18 mouse cellular contexts compared by ENCODE assay signal in genomic region chr2:146309413-146309812, GRCm38 (mm10).
DNase-seq lines count a peak whose midpoint lies in the region; ATAC-seq and TF ChIP-seq lines count a peak whose summit lies in the region.
"Had no signal": no experiment of that assay in that cellular context is flagged by ENCODE, and none has a peak within 500 bp of the region (broad histone marks: within the 10 kb centered on the region; RNA-seq: fewer than 3 reads in every experiment).

No protein-coding gene starts in this region.

- no peak for DNase-seq in lung, embryonic 14.5 days
- no peak for DNase-seq in lung, postnatal 36 days
- peak; percentile 85 for DNase-seq in brain, embryonic 14.5 days (ENCODE audit: low read depth)
- peak; percentile 42 to 46 for DNase-seq in layer of hippocampus, postnatal 36 days
- DNase-seq in left cerebral cortex, postnatal 4 days: no peak
- DNase-seq in gastrocnemius, postnatal 25 days: no peak
- no peak for DNase-seq in right cerebral cortex, postnatal 14 days
- DNase-seq: adrenal gland, adult 8-10 months; cerebellum, adult 9-10 months; embryo, embryonic 11 days; kidney, adult 2 months; kidney, postnatal 4 days; liver, postnatal 0 days; thymus, postnatal 36 days had no signal

- peak; percentile 9; the same call in 1 of the 2 replicates for ATAC-seq in lung, embryonic 14.5 days (ENCODE audit: insufficient read depth)
- peak; percentile 84 for ATAC-seq in forebrain, embryonic 16.5 days
- ATAC-seq: liver, postnatal 0 days had no signal

- no peak overlapping the region for H3K4me3 ChIP-seq in lung, embryonic 14.5 days (ENCODE audit: low read depth, low read length)
- no peak overlapping the region for H3K4me3 ChIP-seq in forebrain, embryonic 16.5 days (replicated peaks; ENCODE audit: low read length)
- H3K4me3 ChIP-seq: limb, embryonic 15.5 days; myocyte had no signal

- no peak overlapping the region for H3K27ac ChIP-seq in lung, embryonic 14.5 days (ENCODE audit: low read depth)
- peak overlapping the region; percentile 71 for H3K27ac ChIP-seq in forebrain, embryonic 16.5 days (ENCODE audit: low read length)
- H3K27ac ChIP-seq: limb, embryonic 15.5 days had no signal

- H3K4me2 ChIP-seq in lung, embryonic 14.5 days: no peak overlapping the region
- H3K4me2 ChIP-seq in forebrain, embryonic 16.5 days (ENCODE audit: low read length): no peak overlapping the region
- H3K4me2 ChIP-seq: limb, embryonic 15.5 days had no signal

- peaks cover 3% of the 10 kb centered on the region; the same call in 1 of the 2 replicates for H3K4me1 ChIP-seq in lung, embryonic 14.5 days (ENCODE audit: insufficient read depth)
- H3K4me1 ChIP-seq in forebrain, embryonic 16.5 days (replicated peaks; ENCODE audit: control insufficient read depth, insufficient read depth, low read length): peaks cover 19% of the 10 kb centered on the region

- H3K9ac ChIP-seq in lung, embryonic 14.5 days: no peak overlapping the region
- H3K9ac ChIP-seq in forebrain, embryonic 16.5 days (replicated peaks; ENCODE audit: low read depth, low read length): no peak overlapping the region
- H3K9ac ChIP-seq: limb, embryonic 15.5 days; liver, postnatal 0 days had no signal

- H3K27me3 ChIP-seq in lung, embryonic 14.5 days (ENCODE audit: insufficient read depth, low read length): no peaks in the 10 kb centered on the region
- H3K27me3 ChIP-seq in forebrain, embryonic 16.5 days (replicated peaks; ENCODE audit: control insufficient read depth, insufficient read depth, low read length): no peaks in the 10 kb centered on the region
- H3K27me3 ChIP-seq: limb, embryonic 15.5 days had no signal

- no peaks in the 10 kb centered on the region for H3K9me3 ChIP-seq in lung, embryonic 14.5 days (ENCODE audit: low read depth, low read length)
- H3K9me3 ChIP-seq in forebrain, embryonic 16.5 days (ENCODE audit: control insufficient read depth, low read length): no peaks in the 10 kb centered on the region
- H3K9me3 ChIP-seq: G1E; limb, embryonic 15.5 days had no signal

- 86% methylated on average over 2 of the region's 2 CpGs for WGBS in lung, embryonic 14.5 days
- WGBS in forebrain, embryonic 16.5 days: 52% methylated on average over 2 of the region's 2 CpGs

- TF ChIP-seq CTCF in lung, embryonic 14.5 days (IDR thresholded peaks at IDR 0.05; ENCODE audit: low read depth): no peak
- no peak for TF ChIP-seq CTCF in brain, embryonic 14.5 days (IDR thresholded peaks at IDR 0.05; ENCODE audit: borderline replicate concordance, extremely low read depth, insufficient read depth, insufficient read length)

- no peaks in the 10 kb centered on the region for H3K36me3 ChIP-seq in lung, embryonic 14.5 days (ENCODE audit: insufficient read depth)
- no peaks in the 10 kb centered on the region for H3K36me3 ChIP-seq in forebrain, embryonic 16.5 days (ENCODE audit: control insufficient read depth, insufficient read depth)
- H3K36me3 ChIP-seq: limb, embryonic 15.5 days had no signal

- intact Hi-C loops in left cerebral cortex, postnatal 4 days (cut with DNase I): loop anchor here (10.0 kb wide), 1 partner anchor 85 kb away; the partner anchor contains the start of gene Insm1

- TF ChIP-seq POLR2A in brain, embryonic 14.5 days (IDR thresholded peaks at IDR 0.05; ENCODE audit: borderline replicate concordance, extremely low read depth, insufficient read depth, insufficient read length, poor library complexity, severe bottlenecking): no peak

Comparison
In these comparisons a context has a peak if more than half of its experiments do, and no peak if none do; other contexts are left out.
1. DNase-seq: peak in brain, embryonic 14.5 days (single experiment) and layer of hippocampus, postnatal 36 days (2 of 2); none in lung, embryonic 14.5 days (single experiment), lung, postnatal 36 days (single experiment), left cerebral cortex, postnatal 4 days (single experiment), gastrocnemius, postnatal 25 days (single experiment) and right cerebral cortex, postnatal 14 days (single experiment).